Mouse (Mus musculus) E14TG2a.4 (cell line): ENCODE results near the gene Tor4a.

Experiments used
- CTCF ChIP-seq: conservative IDR thresholded peaks from 2 replicates; pipeline ENCODE4 v1.5.1; 2014; ENCODE audit warnings: low read length
- POU5F1 ChIP-seq: IDR thresholded peaks from 2 replicates; pipeline ENCODE4 v1.6.1; 2014; ENCODE audit warnings: low read length, borderline replicate concordance

DNA sequence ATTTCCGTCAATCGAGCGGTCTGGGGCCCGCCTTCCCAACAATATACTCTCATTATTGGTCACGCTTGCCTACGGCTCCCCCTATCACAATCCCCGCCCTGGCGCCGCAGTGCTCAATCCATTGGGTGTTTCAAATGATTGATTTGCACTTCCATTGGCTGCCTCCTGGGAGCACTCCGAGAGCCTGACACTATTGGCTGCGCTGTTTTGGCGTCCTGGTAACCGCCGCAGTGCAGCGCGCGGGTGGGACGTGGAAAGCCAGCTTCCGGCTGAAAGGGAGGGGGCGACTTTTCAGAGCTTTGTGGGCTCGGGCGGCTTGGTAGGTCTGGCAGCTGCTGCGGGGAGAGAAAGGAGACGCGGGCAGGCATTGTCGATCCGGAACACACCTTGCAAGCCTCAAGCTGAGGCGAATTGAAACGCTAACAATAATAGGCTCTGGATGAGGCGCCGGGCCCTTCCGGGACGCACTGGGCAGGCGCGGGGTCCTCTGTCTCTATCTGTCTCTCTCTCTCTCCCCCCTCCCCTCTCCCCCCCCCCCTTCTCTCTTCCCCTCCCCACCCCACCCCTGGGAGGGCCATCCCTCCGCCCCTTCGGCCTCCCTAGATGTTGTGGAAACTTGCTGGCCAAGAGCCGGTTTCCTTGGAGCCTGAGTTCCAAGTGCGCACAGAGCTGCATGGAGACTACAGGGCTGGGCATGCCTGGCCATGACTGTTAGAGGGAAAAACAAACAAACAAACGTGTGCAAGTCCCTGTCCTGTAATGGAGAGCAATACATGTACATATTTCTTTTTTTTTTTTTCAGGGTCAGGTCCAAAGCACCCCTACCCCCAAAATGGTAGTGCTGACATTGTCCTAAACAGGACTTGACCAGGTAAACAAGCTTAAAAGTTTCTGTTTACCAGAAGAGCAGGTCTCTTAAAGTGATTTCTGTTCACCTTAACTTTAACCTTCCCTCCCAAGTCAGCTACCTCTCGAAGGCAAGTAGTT lies 28.4 kb upstream of the Tor4a start:
- TF ChIP-seq CTCF (no peak), POU5F1 (no peak)
